Mouse (Mus musculus) heart, embryonic 13.5 days (tissue): ENCODE measurements at regions not wholly inside any gene's neighbourhood (a gene's known extent, or its start where the extent isn't known, plus 50 kb on each side); places are given as distances from the start of the nearest gene placed in this dataset.

Experiments used
- ATAC-seq: fragments of 200-750 bp; cut with Nextera tagmentation; 2 replicates; pipeline ENCODE4 v1.8.0; 2017; ENCODE audit warnings: moderate TSS enrichment; ENCODE audit not compliant: insufficient number of reproducible peaks, low FRiP score, low TSS enrichment; ENCODE audit errors: extremely low read depth
- H3K27ac ChIP-seq: fragments of 300-500 bp; sonication (generic); replicated peaks from 2 replicates; pipeline ENCODE4 v1.5.1; 2015; ENCODE audit warnings: moderate library complexity, mild to moderate bottlenecking, inconsistent platforms
- H3K27me3 ChIP-seq: fragments of 300-500 bp; sonication (generic); replicated peaks from 2 replicates; pipeline ENCODE4 v1.6.1; 2015; ENCODE audit warnings: mild to moderate bottlenecking, inconsistent platforms
- H3K36me3 ChIP-seq: fragments of 300-500 bp; sonication (generic); 2 replicates; pipeline ENCODE4 v1.6.1; 2015; ENCODE audit warnings: mild to moderate bottlenecking, inconsistent platforms
- H3K4me1 ChIP-seq: fragments of 300-500 bp; sonication (generic); 2 replicates; pipeline ENCODE4 v1.6.1; 2015; ENCODE audit warnings: inconsistent platforms
- H3K4me2 ChIP-seq: fragments of 300-500 bp; sonication (generic); 2 replicates; pipeline ENCODE4 v1.6.1; 2015; ENCODE audit warnings: inconsistent platforms, mild to moderate bottlenecking, moderate library complexity
- H3K4me3 ChIP-seq: fragments of 300-500 bp; sonication (generic); 2 replicates; pipeline ENCODE4 v1.5.1; 2015; ENCODE audit warnings: moderate library complexity, mild to moderate bottlenecking, inconsistent platforms
- H3K9ac ChIP-seq: fragments of 300-500 bp; sonication (generic); 2 replicates; pipeline ENCODE4 v1.6.1; 2015; ENCODE audit warnings: inconsistent platforms, mild to moderate bottlenecking, moderate library complexity
- H3K9me3 ChIP-seq: fragments of 300-500 bp; sonication (generic); 2 replicates; pipeline ENCODE4 v1.6.1; 2016; ENCODE audit warnings: inconsistent platforms
- WGBS: fragments of 180-500 bp; shearing (Covaris S2); methylation state at CpG from one replicate; pipeline ENCODE4 v1.1.7; 2015; ENCODE audit warnings: mixed read lengths; 5-methylcytosine and 5-hydroxymethylcytosine counted together

DNA sequence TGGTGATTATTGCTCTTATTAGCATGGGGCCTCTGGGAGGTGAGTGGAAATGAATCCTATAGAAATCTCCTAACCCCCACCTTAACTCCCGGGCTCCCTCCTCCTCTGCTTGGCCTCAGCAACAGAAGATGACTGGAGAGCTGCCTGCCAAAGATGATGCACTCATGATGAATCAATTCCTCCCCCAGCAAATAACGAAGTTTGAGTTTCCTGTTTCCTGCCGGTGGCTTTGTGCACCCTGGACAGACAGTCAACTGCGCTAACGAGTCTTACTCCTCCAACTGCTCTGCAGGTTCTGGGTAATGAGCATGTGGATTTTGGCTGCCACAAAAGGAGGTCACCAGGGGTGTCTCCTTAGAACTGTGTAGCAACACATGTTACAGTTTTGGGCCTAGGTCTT, 321.5 kb upstream of the Pik3r1 start:
- H3K27me3 ChIP-seq: no peaks in the 10 kb centered on the region
- no peaks in the 10 kb centered on the region for H3K9me3 ChIP-seq
- no peak overlapping the region for H3K27ac ChIP-seq
- H3K9ac ChIP-seq: no peak overlapping the region
- H3K4me2 ChIP-seq: no peak overlapping the region
- 54% methylated on average over 5 of the region's 5 CpGs for WGBS
- peaks cover 9% of the 10 kb centered on the region; the same call in 1 of the 2 replicates for H3K4me1 ChIP-seq
- H3K36me3 ChIP-seq: no peaks in the 10 kb centered on the region
- ATAC-seq: no peak
- H3K4me3 ChIP-seq: no peak overlapping the region

DNA sequence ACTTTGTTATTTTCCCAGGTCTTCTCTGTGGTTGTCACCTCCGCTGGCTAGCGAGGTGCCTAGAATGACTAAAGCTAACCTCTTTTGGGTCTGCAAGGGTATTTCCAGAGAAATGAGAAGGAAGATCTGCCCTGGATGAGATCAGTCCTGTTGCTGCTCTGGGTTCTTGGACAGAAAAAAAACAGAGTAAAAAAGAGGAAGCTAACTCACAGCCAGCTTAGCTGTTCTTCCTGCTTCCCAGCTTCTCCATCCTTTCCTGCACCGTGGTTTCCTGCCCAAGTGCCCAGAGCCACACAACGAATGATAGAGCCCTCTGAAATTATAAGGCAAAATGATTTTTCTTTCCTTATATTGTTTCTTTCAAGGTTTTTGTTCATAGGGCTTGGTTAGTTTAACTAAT, 326.2 kb upstream of the Pik3r1 start:
- H3K27me3 ChIP-seq: no peaks in the 10 kb centered on the region
- ATAC-seq: no peak
- 72% methylated on average over 4 of the region's 4 CpGs for whole genome bisulfite sequencing

DNA sequence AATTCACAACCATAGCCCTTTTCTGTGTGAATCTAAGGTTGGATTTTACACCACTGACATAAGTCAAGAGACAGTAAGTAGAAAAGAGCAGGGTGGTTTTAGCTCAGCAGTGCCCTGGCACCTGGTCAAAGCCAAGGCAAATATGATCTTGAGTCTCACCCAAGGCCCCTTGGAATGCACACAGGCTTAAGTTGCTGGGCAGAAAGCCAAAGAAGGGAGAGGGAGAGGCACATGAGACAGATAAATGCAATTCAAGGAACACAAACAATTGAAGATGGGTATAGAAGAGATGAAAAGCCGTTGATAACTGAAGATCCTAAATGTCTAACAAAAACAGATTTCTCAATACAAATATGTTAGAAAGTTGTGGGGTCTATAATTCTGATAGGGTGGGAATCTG, 335.1 kb upstream of the Pik3r1 start:
- Histone ChIP-seq H3K36me3 (no peaks in the 10 kb centered on the region), H3K27ac (no peak overlapping the region), H3K27me3 (no peaks in the 10 kb centered on the region), H3K4me3 (no peak overlapping the region), H3K4me2 (no peak overlapping the region), H3K9me3 (no peaks in the 10 kb centered on the region), H3K4me1 (no peaks in the 10 kb centered on the region; the same call in 1 of the 2 replicates), H3K9ac (no peak overlapping the region)
- WGBS: 56% methylated on average over 1 of the region's 1 CpGs
- ATAC-seq: no peak

More for the DNA sequence above, 326.2 kb upstream of the Pik3r1 start:
- H3K9me3 ChIP-seq: no peaks in the 10 kb centered on the region
- H3K4me1 ChIP-seq: peaks cover 5% of the 10 kb centered on the region; the same call in 1 of the 2 replicates
- no peak overlapping the region for H3K27ac ChIP-seq
- H3K36me3 ChIP-seq: no peaks in the 10 kb centered on the region
- no peak overlapping the region for H3K9ac ChIP-seq
- no peak overlapping the region for H3K4me2 ChIP-seq
- no peak overlapping the region for H3K4me3 ChIP-seq

DNA sequence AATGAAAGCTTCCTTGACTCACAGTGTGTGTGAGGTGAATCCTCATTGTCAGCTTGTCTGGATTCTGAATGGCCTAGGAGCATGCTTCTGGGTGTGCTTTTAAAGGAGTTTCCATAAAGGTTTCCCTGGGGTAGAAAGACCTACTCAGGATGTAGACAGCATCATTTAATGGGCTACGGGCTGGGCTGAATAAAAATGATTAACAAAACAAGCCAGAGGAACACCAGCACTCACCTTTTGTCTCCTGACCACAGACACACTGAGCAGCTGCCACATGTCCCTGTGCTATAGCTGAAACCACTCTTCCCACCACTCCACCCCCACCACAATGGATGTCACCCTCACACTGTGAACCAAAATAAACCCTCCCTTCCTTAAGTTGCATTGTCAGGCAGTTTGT, 338.2 kb upstream of the Pik3r1 start:
- ATAC-seq: no peak
- H3K27ac ChIP-seq: no peak overlapping the region
- H3K27me3 ChIP-seq: no peaks in the 10 kb centered on the region
- no peak overlapping the region for H3K4me3 ChIP-seq
- WGBS: 76% methylated on average over 1 of the region's 1 CpGs
- H3K4me1 ChIP-seq: no peaks in the 10 kb centered on the region; the same call in 1 of the 2 replicates
- H3K9ac ChIP-seq: no peak overlapping the region
- H3K9me3 ChIP-seq: no peaks in the 10 kb centered on the region
- H3K36me3 ChIP-seq: no peaks in the 10 kb centered on the region
- H3K4me2 ChIP-seq: no peak overlapping the region

DNA sequence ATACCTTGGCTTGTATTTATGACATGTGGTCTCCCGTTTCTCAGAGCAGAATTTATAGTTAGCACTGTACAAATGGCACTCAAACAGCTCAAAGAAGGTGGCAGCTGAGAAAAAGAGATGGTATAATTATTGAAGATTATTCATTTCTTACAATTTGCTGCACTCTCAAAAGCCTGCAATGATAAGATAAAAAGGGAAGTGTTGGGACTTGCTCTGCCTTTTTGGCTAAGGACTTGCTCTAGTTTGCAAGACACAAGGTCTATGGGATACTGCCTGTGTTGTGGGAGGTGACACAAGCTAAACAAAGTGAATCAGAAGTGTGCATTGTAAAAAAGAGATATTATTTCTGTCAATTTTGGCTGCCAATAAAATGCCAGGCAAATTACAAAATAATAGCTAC, 340.2 kb upstream of the Pik3r1 start:
- 60% methylated on average over 1 of the region's 1 CpGs for WGBS
- Histone ChIP-seq H3K27me3 (no peaks in the 10 kb centered on the region), H3K4me2 (no peak overlapping the region), H3K9me3 (no peaks in the 10 kb centered on the region), H3K4me1 (no peaks in the 10 kb centered on the region; the same call in 1 of the 2 replicates), H3K4me3 (no peak overlapping the region), H3K36me3 (no peaks in the 10 kb centered on the region), H3K27ac (no peak overlapping the region), H3K9ac (no peak overlapping the region)
- no peak for ATAC-seq

DNA sequence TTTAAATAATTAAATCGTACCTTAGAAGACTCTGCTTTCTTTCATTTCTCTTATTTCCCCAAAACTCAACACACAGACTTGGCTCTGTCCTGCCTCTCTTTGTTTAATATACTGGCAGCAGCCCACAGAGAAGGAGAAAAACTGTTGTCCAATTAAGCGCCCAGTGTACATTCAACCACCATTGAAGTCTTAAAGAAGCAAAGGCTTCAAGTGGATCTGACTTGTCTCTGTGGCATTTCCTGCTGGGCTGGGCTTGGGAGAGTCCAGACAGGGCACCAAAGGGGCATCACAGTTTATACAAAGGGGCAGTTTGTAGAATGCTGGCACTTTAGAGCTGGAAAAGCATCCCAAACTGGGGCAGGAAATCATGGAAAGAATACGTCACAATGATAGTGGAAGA, 340.9 kb upstream of the Pik3r1 start:
- no peaks in the 10 kb centered on the region for H3K36me3 ChIP-seq
- ATAC-seq: no peak
- H3K27ac ChIP-seq: no peak overlapping the region
- no peak overlapping the region for H3K4me3 ChIP-seq
- H3K4me1 ChIP-seq: no peaks in the 10 kb centered on the region
- WGBS: 78% methylated on average over 3 of the region's 3 CpGs
- H3K9me3 ChIP-seq: no peaks in the 10 kb centered on the region
- H3K4me2 ChIP-seq: no peak overlapping the region
- no peak overlapping the region for H3K9ac ChIP-seq
- no peaks in the 10 kb centered on the region for H3K27me3 ChIP-seq

DNA sequence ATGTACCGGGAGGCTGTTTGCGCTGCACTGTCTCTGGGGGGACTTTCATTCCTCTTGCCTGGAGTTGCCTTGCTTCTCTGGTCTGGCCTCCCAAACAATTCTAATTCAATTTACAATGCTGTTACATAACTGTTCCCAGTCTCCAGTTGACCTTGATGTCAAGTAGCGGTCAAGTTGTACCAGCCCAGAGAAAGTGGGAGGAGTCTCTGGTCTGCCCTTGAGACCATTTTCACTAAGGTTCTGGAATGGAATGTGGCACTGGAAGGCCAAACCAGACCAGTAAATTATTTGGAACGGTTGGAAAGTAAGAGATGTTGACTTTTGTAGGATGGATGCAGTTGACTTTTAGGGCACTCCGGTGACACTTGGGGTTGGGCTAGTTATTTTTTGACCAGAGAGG, 345.9 kb upstream of the Pik3r1 start:
- no peak for ATAC-seq
- Histone ChIP-seq H3K9ac (no peak overlapping the region), H3K4me2 (no peak overlapping the region), H3K4me1 (no peaks in the 10 kb centered on the region), H3K27ac (no peak overlapping the region), H3K4me3 (no peak overlapping the region), H3K36me3 (no peaks in the 10 kb centered on the region), H3K27me3 (no peaks in the 10 kb centered on the region), H3K9me3 (no peaks in the 10 kb centered on the region)
- 87% methylated on average over 5 of the region's 5 CpGs for WGBS

DNA sequence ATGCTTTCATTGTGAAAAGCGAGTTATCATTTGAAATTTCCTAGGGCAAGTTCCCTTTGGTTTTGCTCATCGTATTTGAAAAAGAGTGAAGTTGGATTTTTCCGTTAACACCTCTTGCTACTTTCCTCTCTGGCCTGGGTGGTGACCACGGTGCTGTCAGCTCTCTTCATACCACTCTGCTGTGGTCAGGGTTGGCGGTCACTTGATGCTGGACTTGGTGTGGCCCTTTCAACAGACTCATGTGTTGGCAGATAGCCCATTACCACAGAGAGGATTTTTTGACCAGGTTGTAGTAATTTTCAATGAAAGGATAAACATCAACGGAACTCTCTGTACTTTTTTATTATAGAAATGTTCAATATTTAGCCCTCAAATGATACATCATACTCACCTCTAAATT, 354.3 kb upstream of the Pik3r1 start:
- Histone ChIP-seq H3K9ac (no peak overlapping the region), H3K36me3 (no peaks in the 10 kb centered on the region), H3K4me2 (no peak overlapping the region), H3K4me3 (no peak overlapping the region), H3K4me1 (no peaks in the 10 kb centered on the region), H3K27me3 (no peaks in the 10 kb centered on the region), H3K27ac (no peak overlapping the region), H3K9me3 (no peaks in the 10 kb centered on the region)
- 75% methylated on average over 6 of the region's 6 CpGs for WGBS
- ATAC-seq: no peak

DNA sequence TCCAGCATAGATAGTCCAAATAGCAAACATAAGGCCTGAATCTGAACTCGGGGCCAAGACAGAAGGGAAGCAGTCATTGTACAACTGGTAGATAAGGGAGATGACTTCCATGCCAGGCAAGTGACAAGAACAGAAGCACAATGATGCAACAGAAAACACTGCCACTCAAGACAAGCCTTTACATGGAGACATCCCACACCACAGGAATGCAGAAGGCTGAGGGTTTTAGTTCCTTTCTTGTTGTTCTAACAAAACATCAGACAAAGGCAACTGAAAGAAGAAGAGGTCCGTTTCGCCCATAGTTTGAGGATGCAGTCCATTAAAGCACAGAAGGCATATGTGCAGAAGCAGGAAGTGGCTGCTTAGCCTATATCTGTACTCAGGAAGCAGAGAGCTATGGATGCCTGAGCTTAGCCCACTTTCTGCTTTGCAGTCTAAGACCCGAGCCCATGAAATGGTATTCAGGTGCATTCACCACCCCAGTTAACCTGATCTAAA, 360.0 kb upstream of the Pik3r1 start:
- no peak overlapping the region for H3K27ac ChIP-seq
- no peak overlapping the region for H3K9ac ChIP-seq
- no peak overlapping the region for H3K4me3 ChIP-seq
- 62% methylated on average over 4 of the region's 4 CpGs for WGBS
- no peaks in the 10 kb centered on the region for H3K27me3 ChIP-seq
- H3K9me3 ChIP-seq: no peaks in the 10 kb centered on the region
- no peak overlapping the region for H3K4me2 ChIP-seq
- H3K4me1 ChIP-seq: no peaks in the 10 kb centered on the region
- no peaks in the 10 kb centered on the region for H3K36me3 ChIP-seq
- no peak for ATAC-seq

DNA sequence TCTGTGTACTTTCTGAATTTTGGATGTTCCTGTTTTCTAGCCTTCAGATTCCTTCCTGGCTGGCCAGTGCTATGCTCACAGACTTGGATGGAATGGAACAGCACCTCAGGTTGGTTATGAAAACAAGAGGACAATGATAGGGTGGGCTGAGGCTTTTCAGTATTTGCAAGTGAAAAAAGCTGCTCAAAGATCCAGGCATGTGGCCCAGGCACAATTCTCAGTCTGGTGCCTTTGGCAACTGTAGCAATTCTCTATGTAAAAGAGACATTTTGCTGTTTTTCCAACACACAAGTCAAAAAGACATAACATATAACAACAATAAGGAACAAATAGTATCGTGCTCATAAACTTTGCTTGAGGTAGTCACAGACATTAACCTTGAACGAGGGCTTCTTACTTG, 363.4 kb upstream of the Pik3r1 start:
- H3K36me3 ChIP-seq: no peaks in the 10 kb centered on the region
- WGBS: 85% methylated on average over 2 of the region's 2 CpGs

DNA sequence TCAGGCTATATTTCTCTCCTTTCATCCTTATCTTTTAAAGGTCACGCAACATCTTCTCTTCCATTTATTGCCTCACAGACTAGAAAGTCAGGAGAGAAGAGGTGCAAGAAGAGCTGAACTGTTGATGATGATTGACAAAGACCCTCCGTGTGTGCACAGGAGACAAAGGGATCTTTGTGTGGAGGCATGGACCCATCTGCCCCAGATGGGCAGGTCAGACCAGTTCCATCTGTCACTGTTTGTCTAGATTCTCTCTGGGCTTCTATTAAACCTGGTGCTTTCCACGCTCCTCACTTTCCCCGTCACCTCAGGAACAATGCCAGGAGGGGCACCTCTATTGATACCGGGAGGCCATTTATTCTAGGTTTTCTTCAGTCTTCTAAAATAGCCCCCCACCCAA, 364.1 kb upstream of the Pik3r1 start:
- ATAC-seq: no peak
- no peaks in the 10 kb centered on the region for H3K9me3 ChIP-seq
- H3K4me1 ChIP-seq: no peaks in the 10 kb centered on the region
- no peaks in the 10 kb centered on the region for H3K36me3 ChIP-seq
- no peak overlapping the region for H3K27ac ChIP-seq
- no peaks in the 10 kb centered on the region for H3K27me3 ChIP-seq
- 76% methylated on average over 5 of the region's 5 CpGs for WGBS
- H3K9ac ChIP-seq: no peak overlapping the region
- no peak overlapping the region for H3K4me2 ChIP-seq
- H3K4me3 ChIP-seq: no peak overlapping the region

More for the DNA sequence above, 363.4 kb upstream of the Pik3r1 start:
- Histone ChIP-seq H3K4me3 (no peak overlapping the region), H3K27ac (no peak overlapping the region), H3K9ac (no peak overlapping the region), H3K4me1 (no peaks in the 10 kb centered on the region), H3K4me2 (no peak overlapping the region), H3K27me3 (no peaks in the 10 kb centered on the region), H3K9me3 (no peaks in the 10 kb centered on the region)
- ATAC-seq: no peak

DNA sequence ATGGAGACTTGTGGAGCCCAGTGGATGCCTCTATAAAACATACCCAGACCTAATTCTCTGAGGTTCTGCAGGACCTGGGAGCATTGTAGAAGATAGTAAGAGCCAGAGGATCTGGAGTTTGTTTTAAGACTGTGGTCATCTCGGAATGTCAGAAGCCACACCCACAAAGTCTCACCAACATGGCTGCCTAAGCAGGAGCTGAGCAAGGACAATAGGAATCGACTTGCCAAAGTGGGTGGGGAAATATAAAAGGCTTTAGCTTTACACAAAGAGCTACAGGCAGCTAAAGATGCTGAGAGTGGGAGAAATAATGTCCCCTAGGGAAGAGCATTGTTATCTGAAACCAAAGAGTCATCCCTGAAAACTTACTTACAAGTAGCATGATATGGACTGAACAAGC, 364.7 kb upstream of the Pik3r1 start:
- H3K36me3 ChIP-seq: no peaks in the 10 kb centered on the region
- H3K9ac ChIP-seq: no peak overlapping the region
- 54% methylated on average over 2 of the region's 2 CpGs for WGBS
- H3K27me3 ChIP-seq: no peaks in the 10 kb centered on the region
- no peak overlapping the region for H3K4me3 ChIP-seq
- H3K9me3 ChIP-seq: no peaks in the 10 kb centered on the region
- ATAC-seq: no peak
- no peaks in the 10 kb centered on the region for H3K4me1 ChIP-seq
- H3K27ac ChIP-seq: no peak overlapping the region
- H3K4me2 ChIP-seq: no peak overlapping the region
